Mouse (Mus musculus) lung, postnatal 14 days (tissue): ENCODE results near the gene Tmub2.

Experiments
- DNase-seq: peaks from one replicate; pipeline ENCODE4 v3.0.0; 2021

Tmub2 gene

GRCm38 (mm10) chr11:102329518-102329917 lies 44.8 kb downstream of the Tmub2 start:
- no peak for DNase-seq

- no peak for DNase-seq
Observed at GRCm38 (mm10) chr11:102330039-102330438, 45.3 kb downstream of the Tmub2 start.

GRCm38 (mm10) chr11:102331806-102332205 lies 47.1 kb downstream of the Tmub2 start:
- DNase-seq = no peak

GRCm38 (mm10) chr11:102333061-102333460 lies 48.3 kb downstream of the Tmub2 start:
- no peak for DNase-seq

GRCm38 (mm10) chr11:102334010-102334409 lies 49.3 kb downstream of the Tmub2 start:
- DNase-seq = no peak

GRCm38 (mm10) chr11:102334973-102335700 lies 50.4 kb downstream of the Tmub2 start:
- DNase-seq = peak; percentile 43

- no peak for DNase-seq
Observed at GRCm38 (mm10) chr11:102336191-102336590, 51.5 kb downstream of the Tmub2 start.

- no peak for DNase-seq
Observed at GRCm38 (mm10) chr11:102337921-102338320, 53.2 kb downstream of the Tmub2 start.

GRCm38 (mm10) chr11:102338561-102338960 lies 53.8 kb downstream of the Tmub2 start:
- peak; percentile 90 for DNase-seq
